Comparison of ENCODE assay signal across 9 mouse cellular contexts in genomic region chr5:142509141-142510060, GRCm38 (mm10). TPM values are rescaled to one million over a fixed set of nuclear protein-coding genes. Genes with fewer than 3 reads are reported as not detected.
DNase-seq lines count a peak whose midpoint lies in the region; ATAC-seq and TF ChIP-seq lines count a peak whose summit lies in the region.
"Had no signal": no experiment of that assay in that cellular context is flagged by ENCODE, and none has a peak within 500 bp of the region (broad histone marks: within the 10 kb centered on the region; RNA-seq: fewer than 3 reads in every experiment).

No protein-coding gene starts in this region.

- no peak overlapping the region for H3K4me3 ChIP-seq in kidney, embryonic 15.5 days (replicated peaks)
- no peak overlapping the region for H3K4me3 ChIP-seq in kidney, adult 2 months (ENCODE audit: insufficient read depth, low read depth, low read length)
- H3K4me3 ChIP-seq in forebrain, embryonic 13.5 days: 0 out of 2 replicates have a peak overlapping the region, but pooled peaks have one; percentile 13
- 0 out of 2 replicates have a peak overlapping the region, but pooled peaks have one; percentile 7 for H3K4me3 ChIP-seq in limb, embryonic 10.5 days
- peak overlapping the region; percentile 19 for H3K4me3 ChIP-seq in neural tube, embryonic 13.5 days

- 0 out of 2 replicates have a peak overlapping the region, but pooled peaks have one; percentile 14 for H3K9ac ChIP-seq in kidney, embryonic 15.5 days
- peak overlapping the region; percentile 53 for H3K9ac ChIP-seq in forebrain, embryonic 13.5 days
- peak overlapping the region; percentile 70 for H3K9ac ChIP-seq in neural tube, embryonic 13.5 days

- no peak for TF ChIP-seq CTCF in kidney, adult 2 months (conservative IDR thresholded peaks at IDR 0.05; ENCODE audit: insufficient read depth, insufficient read length, low read depth, low read length)

- DNase-seq in kidney, adult 2 months: no peak
- DNase-seq in limb, embryonic 10.5 days (ENCODE audit: low spot score): no peak
- DNase-seq in right cerebral cortex, postnatal 25 days: no peak
- DNase-seq in c-Kit-positive CD71-positive TER-119-positive erythroid progenitor cells, embryonic 14.5 days (ENCODE audit: low spot score): no peak
- no peak for DNase-seq in left cerebral cortex, postnatal 36 days (ENCODE audit: low spot score in 2 of 2)

- no peak overlapping the region for H3K27ac ChIP-seq in kidney, embryonic 15.5 days
- H3K27ac ChIP-seq in kidney, adult 2 months (ENCODE audit: insufficient read depth, low read depth, low read length): no peak overlapping the region
- H3K27ac ChIP-seq in forebrain, embryonic 13.5 days: peak overlapping the region; percentile 66
- peak overlapping the region; percentile 61; the same call in 1 of the 2 replicates for H3K27ac ChIP-seq in limb, embryonic 10.5 days
- peak overlapping the region; percentile 90 for H3K27ac ChIP-seq in neural tube, embryonic 13.5 days (replicated peaks)

- TF ChIP-seq POLR2A in kidney, adult 2 months (IDR thresholded peaks at IDR 0.05; ENCODE audit: low read depth, low read length): no peak

- H3K9me3 ChIP-seq in kidney, embryonic 15.5 days (replicated peaks): no peaks in the 10 kb centered on the region
- no peaks in the 10 kb centered on the region for H3K9me3 ChIP-seq in forebrain, embryonic 13.5 days (replicated peaks)
- H3K9me3 ChIP-seq in limb, embryonic 10.5 days (replicated peaks): no peaks in the 10 kb centered on the region
- H3K9me3 ChIP-seq in neural tube, embryonic 13.5 days: no peaks in the 10 kb centered on the region

- 33% methylated on average over 15 of the region's 15 CpGs for WGBS in kidney, embryonic 15.5 days
- 29% methylated on average over 15 of the region's 15 CpGs for WGBS in kidney, adult 2 months
- WGBS in forebrain, embryonic 13.5 days: 6% methylated on average over 15 of the region's 15 CpGs
- 31% methylated on average over 15 of the region's 15 CpGs for WGBS in limb, embryonic 10.5 days
- 13% methylated on average over 15 of the region's 15 CpGs for WGBS in neural tube, embryonic 13.5 days

- ATAC-seq in kidney, embryonic 15.5 days (replicated peaks; ENCODE audit: low FRiP score): no peak
- peak; percentile 38; the same call in 1 of the 2 replicates for ATAC-seq in forebrain, embryonic 13.5 days
- ATAC-seq in neural tube, embryonic 13.5 days (ENCODE audit: low read depth): peak; percentile 68

- no peak overlapping the region for H3K4me2 ChIP-seq in kidney, embryonic 15.5 days
- peak overlapping the region; percentile 49 for H3K4me2 ChIP-seq in forebrain, embryonic 13.5 days
- H3K4me2 ChIP-seq in neural tube, embryonic 13.5 days: peak overlapping the region; percentile 50

- H3K27me3 ChIP-seq in kidney, embryonic 15.5 days: no peaks in the 10 kb centered on the region
- no peaks in the 10 kb centered on the region for H3K27me3 ChIP-seq in kidney, adult 2 months (replicated peaks; ENCODE audit: control insufficient read depth, insufficient read depth, low read length)
- H3K27me3 ChIP-seq in forebrain, embryonic 13.5 days: no peaks in the 10 kb centered on the region
- peaks cover 9% of the 10 kb centered on the region; the same call in 1 of the 2 replicates for H3K27me3 ChIP-seq in limb, embryonic 10.5 days (ENCODE audit: low read depth, poor library complexity, severe bottlenecking)
- H3K27me3 ChIP-seq in neural tube, embryonic 13.5 days: no peaks in the 10 kb centered on the region

- intact Hi-C loops in left cerebral cortex, postnatal 36 days (cut with DNase I): no loop called here

- no peaks in the 10 kb centered on the region for H3K36me3 ChIP-seq in kidney, embryonic 15.5 days
- H3K36me3 ChIP-seq in kidney, adult 2 months (ENCODE audit: control insufficient read depth, insufficient read depth, low read length): no peaks in the 10 kb centered on the region
- no peaks in the 10 kb centered on the region for H3K36me3 ChIP-seq in forebrain, embryonic 13.5 days (ENCODE audit: poor library complexity, severe bottlenecking)
- H3K36me3 ChIP-seq in limb, embryonic 10.5 days: no peaks in the 10 kb centered on the region
- H3K36me3 ChIP-seq in neural tube, embryonic 13.5 days: peaks cover 10% of the 10 kb centered on the region; the same call in 1 of the 2 replicates

- peaks cover 7% of the 10 kb centered on the region for H3K4me1 ChIP-seq in kidney, embryonic 15.5 days
- H3K4me1 ChIP-seq in kidney, adult 2 months (ENCODE audit: control insufficient read depth, insufficient read depth, low read length): no peaks in the 10 kb centered on the region
- peaks cover 17% of the 10 kb centered on the region for H3K4me1 ChIP-seq in forebrain, embryonic 13.5 days
- peaks cover 12% of the 10 kb centered on the region for H3K4me1 ChIP-seq in limb, embryonic 10.5 days
- H3K4me1 ChIP-seq in neural tube, embryonic 13.5 days (replicated peaks): peaks cover 26% of the 10 kb centered on the region

RNA-seq across cellular contexts. Expression of gene Papolb, which starts 20.5 kb away (rescaled TPM):
- polyA plus RNA-seq in kidney, embryonic 15.5 days (2015; fragmentation: Nextera tagmentation; extraction: Ambion mirVana): 0.04 and 0.08 TPM in 2 replicates
- polyA plus RNA-seq in kidney, adult 2 months (2012; rRNA removed): 0.03 TPM in 1 of 2 replicates, not detected in the other
- 0.06 and 0.12 TPM in 2 replicates for polyA plus RNA-seq in forebrain, embryonic 13.5 days (2015; fragmentation: Nextera tagmentation; extraction: Ambion mirVana)
- 0.06 and 0.16 TPM in 2 replicates for polyA plus RNA-seq in limb, embryonic 10.5 days (2016; fragmentation: Nextera tagmentation; extraction: Ambion mirVana)
- 0.14 and 0.25 TPM in 2 replicates for polyA plus RNA-seq in neural tube, embryonic 13.5 days (2015; fragmentation: Nextera tagmentation; extraction: Ambion mirVana)
- total RNA-seq in left cerebral cortex, postnatal 36 days (2021): under 1 TPM; 0.42 to 0.86 TPM
- polyA plus RNA-seq: liver, embryonic 16.5 days had no signal

RNA-seq across cellular contexts. Expression of gene Radil, which starts 41.5 kb away (rescaled TPM):
- 1.8 and 2.5 TPM in 2 replicates for polyA plus RNA-seq in kidney, embryonic 15.5 days (2015; fragmentation: Nextera tagmentation; extraction: Ambion mirVana)
- polyA plus RNA-seq in kidney, adult 2 months (2012; rRNA removed): 0.67 and 0.88 TPM in 2 replicates
- polyA plus RNA-seq in forebrain, embryonic 13.5 days (2015; fragmentation: Nextera tagmentation; extraction: Ambion mirVana): 4.5 and 5.4 TPM in 2 replicates
- 1.8 and 2.6 TPM in 2 replicates for polyA plus RNA-seq in limb, embryonic 10.5 days (2016; fragmentation: Nextera tagmentation; extraction: Ambion mirVana)
- polyA plus RNA-seq in neural tube, embryonic 13.5 days (2015; fragmentation: Nextera tagmentation; extraction: Ambion mirVana): 11.8 and 13.9 TPM in 2 replicates
- total RNA-seq in left cerebral cortex, postnatal 36 days (2021): 10 to 100 TPM; 13.0 to 21.2 TPM

RNA-seq across cellular contexts. Expression of gene Ap5z1, which starts 45.7 kb away (rescaled TPM):
- polyA plus RNA-seq in kidney, embryonic 15.5 days (2015; fragmentation: Nextera tagmentation; extraction: Ambion mirVana): 10.2 and 12.9 TPM in 2 replicates
- polyA plus RNA-seq in kidney, adult 2 months (2012; rRNA removed): 37.4 and 45.6 TPM in 2 replicates
- 12.0 and 12.2 TPM in 2 replicates for polyA plus RNA-seq in forebrain, embryonic 13.5 days (2015; fragmentation: Nextera tagmentation; extraction: Ambion mirVana)
- polyA plus RNA-seq in limb, embryonic 10.5 days (2016; fragmentation: Nextera tagmentation; extraction: Ambion mirVana): 11.2 and 16.2 TPM in 2 replicates
- 10.9 and 14.1 TPM in 2 replicates for polyA plus RNA-seq in neural tube, embryonic 13.5 days (2015; fragmentation: Nextera tagmentation; extraction: Ambion mirVana)
- 10 to 100 TPM; 21.4 to 22.4 TPM for total RNA-seq in left cerebral cortex, postnatal 36 days (2021)

Comparison
In these comparisons a context has a peak if more than half of its experiments do, and no peak if none do; other contexts are left out.
1. H3K27ac ChIP-seq: peak in forebrain, embryonic 13.5 days (single experiment), limb, embryonic 10.5 days (single experiment) and neural tube, embryonic 13.5 days (single experiment); none in kidney, embryonic 15.5 days (single experiment) and kidney, adult 2 months (single experiment).
2. H3K4me3 ChIP-seq: peak in forebrain, embryonic 13.5 days (single experiment), limb, embryonic 10.5 days (single experiment) and neural tube, embryonic 13.5 days (single experiment); none in kidney, embryonic 15.5 days (single experiment) and kidney, adult 2 months (single experiment).
3. H3K9ac ChIP-seq: peak in every context shown above with its lines; median percentile 70 in neural tube, embryonic 13.5 days; 53 in forebrain, embryonic 13.5 days; 14 in kidney, embryonic 15.5 days.